Mouse (Mus musculus): Measurements from ENCODE around the gene Slc25a28.

Slc25a28 gene

DNA sequence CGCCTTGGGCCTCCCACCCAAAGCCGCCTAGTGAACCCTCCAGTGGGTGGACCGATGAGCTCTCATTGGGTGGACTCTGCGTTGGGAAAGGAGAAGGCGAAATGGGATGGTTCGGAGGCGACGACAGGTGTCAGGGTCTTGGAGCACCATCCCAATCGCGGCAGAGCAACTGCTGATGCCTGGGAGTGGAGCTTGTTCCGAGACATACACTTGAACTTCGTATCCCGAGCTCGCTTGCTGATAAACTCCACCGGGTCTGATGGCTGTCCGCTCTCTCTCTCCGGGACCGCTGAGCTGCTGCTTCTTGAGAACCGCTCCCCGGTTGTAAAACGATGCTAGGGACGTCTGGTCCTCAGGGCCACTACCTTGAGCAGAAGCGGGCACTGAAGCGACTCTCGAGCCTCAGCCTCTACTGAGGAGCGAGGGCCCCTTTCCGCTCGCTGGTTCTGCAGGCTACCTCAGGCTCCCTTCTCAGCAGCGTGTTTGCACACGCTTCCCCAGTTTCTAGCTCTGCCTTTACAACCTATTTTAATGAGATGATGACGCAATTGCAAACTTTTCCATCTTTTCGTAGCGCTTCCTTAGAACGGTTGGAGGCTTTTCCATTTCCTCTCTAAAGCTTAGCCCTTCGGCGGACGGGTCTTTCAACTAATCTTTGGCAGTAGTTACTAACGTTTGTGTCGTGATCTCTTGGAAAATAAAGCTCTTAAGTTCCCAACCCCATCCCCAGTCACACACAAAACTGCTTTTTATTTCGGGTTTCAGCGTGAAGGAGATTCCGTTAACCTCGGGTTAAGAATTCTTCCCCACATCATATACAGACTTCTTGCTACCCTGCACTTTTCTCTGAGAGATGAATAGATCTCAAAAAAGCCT lies 1.1 kb upstream of the Slc25a28 start:
- no peak for DNase-seq

- no peak for DNase-seq
These were observed 378 bp downstream of the Slc25a28 start for GRCm38 (mm10) chr19:43674316-43674689.

DNA sequence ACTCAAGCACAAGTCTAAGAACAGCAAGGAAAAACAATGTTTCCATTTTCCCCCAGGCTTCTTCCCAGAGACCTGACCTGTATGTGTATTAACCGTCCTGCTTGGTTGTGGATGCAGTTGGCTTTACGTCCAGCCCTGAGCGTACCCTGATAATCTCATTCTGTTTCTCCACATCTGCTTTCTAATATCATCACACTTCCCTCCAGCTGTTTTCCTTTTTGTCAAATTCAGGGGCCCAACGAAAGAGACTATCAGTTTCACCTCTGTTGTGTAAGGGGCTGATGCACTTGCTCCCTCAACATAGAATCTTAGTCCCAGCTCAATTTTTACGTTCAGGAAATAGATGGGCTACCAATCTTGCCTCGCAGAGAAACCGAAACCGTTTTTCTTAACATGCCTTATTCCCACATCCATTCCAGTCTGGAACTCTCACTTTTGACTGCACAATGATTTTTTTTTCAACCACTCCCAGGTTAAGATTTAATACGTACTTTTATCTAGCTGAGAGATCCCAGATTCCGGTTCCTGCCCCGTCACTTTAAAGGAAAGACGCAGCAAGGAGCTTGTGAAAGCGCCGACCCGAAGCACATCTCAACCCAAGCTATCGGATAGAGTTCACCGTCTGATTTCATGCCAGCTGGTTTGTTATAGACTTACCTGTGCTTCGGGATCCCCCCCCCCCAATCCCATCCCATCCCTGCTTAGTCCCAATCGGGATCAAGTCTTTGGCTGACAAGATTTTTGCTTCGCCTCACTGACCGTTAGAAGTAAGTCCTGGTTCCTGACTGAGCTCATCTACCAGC lies 967 bp downstream of the Slc25a28 start:
- DNase-seq, result no peak

GRCm38 (mm10) chr19:43671054-43671453 lies 3.6 kb downstream of the Slc25a28 start:
- DNase-seq, result no peak

DNA sequence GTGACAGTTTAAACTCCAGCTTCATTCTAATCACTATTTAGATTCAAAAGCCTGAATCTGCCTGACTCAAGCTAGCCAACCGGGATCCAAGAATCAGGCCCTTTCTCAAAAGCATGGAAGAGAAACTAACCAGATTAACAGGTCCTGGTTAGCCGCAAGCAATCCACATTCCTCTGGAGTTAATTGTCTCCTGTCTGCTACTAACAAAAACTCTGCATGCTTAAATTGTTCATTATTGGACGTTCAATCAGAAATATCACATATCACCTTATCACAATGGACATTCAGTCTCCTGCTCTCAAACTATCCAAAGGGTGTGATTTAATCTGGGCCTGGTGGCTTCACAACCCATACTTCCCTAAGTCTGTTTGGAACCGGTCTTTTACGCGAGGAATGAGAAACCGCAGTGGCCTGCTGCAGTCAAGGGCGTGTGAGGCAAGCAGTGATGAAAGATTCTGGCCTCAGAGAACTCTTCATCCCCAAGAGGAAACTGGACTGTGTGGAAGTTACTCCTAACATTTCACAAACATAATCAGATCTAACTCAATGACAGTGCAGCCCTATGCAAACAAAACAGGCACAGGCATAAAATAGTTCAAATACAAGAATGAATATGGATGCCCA lies 5.4 kb downstream of the Slc25a28 start:
- no peak for DNase-seq

DNA sequence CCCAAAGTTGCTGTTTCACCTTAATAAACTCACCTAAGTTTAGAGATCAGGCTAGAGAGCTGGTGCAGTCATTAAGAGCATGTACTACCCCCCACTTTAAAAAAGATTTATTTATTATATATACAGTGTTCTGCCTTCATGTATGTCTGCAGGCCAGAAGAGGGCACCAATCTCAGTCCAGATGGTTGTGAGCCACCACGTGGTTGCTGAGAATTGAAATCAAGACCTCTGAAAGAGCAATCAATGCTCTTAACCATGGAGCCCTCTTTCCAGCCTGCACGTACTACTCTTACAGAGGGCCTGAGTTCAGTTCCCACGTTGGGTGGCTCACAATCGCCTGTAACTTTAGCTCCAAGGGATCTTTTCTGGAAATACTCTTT lies 7.3 kb downstream of the Slc25a28 start:
- peak; percentile 27 for DNase-seq

DNA sequence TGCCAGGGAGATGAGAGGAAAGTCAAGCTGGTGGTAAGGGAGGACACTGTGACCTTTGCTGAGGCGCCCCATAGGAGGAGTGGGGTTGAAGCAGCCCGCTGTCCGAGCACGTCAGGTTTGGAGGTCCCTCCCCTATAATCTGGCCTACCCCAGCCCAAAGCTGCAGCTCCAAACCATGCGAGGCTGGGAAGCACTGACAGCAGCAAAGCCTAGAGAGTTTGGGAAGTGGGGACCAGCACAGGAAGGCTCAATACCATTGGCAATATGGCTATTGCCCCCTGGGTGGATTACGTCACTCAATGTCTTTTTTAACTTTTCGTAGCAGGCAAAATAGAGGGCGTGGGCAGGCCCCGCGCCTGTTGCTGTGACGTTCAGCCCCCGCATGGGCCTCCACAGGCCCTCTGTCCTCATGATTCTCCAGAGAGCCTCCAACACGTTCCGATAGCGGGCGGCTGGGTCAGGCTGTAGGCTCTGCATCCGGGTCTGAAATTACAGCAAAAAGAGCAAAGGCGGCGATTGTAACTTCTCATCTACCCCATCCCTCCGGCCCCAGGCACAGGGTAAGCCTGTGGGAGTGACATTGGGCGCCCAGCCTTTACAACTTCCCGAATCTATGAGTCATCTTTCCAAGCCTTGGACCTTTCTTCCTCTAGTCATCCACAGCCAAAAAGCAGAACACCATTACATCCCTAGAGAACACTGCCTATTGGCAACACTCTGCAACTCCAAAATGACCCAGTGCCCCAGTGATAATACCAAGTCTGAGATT lies 7.8 kb downstream of the Slc25a28 start:
- DNase-seq, result no peak

DNA sequence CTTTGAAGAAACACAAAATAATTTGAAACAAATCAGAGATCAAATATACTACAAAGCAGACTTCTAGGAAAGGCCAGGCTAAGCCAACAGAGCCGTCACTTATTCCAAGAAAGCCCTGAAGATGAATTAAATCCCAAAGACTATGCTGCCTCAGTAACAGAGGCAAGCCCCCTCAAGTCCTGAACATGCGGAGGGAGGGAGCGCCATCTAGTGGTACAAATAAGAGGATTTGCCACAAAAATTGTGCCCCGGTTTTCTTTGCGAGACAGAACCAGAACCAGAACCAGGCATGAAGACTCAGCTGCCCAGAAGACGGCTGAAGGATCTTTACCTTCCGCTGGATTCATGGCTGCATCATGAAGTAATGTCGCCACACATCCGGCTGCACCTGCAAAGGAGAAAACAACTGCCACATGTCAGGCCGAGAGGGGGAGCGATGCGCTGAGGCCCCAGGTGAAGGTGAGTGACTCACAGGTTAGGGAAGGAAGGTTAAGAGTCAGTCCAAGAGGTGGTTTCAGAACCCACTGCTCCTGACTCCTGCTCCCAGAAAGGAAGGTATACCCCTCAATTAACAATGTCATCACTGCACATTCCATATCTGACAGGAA lies 9.1 kb downstream of the Slc25a28 start:
- peak; percentile 78 for DNase-seq

DNA sequence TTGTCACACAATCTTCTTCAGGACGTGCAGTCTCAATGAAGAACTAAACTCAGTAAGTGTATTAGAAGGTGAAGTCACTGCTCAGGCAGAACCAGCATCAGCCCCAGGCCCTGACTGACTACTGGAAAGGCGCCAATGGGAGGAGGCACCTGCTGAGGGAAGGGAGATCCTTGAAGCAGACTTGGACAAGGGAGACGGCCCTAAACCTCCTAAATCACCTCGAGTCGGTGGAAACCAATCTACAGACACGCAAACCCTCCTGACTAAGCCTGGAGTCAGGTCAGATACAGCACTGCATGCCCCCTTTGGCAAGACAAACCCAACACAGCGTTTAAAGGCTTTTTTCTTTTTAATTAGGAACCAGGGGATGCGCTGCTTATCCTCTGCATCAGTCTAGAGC lies 11.2 kb downstream of the Slc25a28 start:
- no peak for DNase-seq

GRCm38 (mm10) chr19:43662176-43662967 lies 12.3 kb downstream of the Slc25a28 start:
- peak; percentile 85 for DNase-seq

- no peak for DNase-seq
These were observed 13.9 kb downstream of the Slc25a28 start for GRCm38 (mm10) chr19:43660774-43661173.

GRCm38 (mm10) chr19:43659632-43660031 lies 15.0 kb downstream of the Slc25a28 start:
- DNase-seq, result no peak

GRCm38 (mm10) chr19:43655735-43656492 lies 18.8 kb downstream of the Slc25a28 start:
- DNase-seq, result peak; percentile 87

- no peak for DNase-seq
These were observed 23.4 kb downstream of the Slc25a28 start for GRCm38 (mm10) chr19:43651241-43651785.

GRCm38 (mm10) chr19:43648343-43648742 lies 26.3 kb downstream of the Slc25a28 start:
- DNase-seq, result no peak

- DNase-seq, result no peak
These were observed 27.4 kb downstream of the Slc25a28 start for GRCm38 (mm10) chr19:43647261-43647660.

GRCm38 (mm10) chr19:43646852-43647251 lies 27.8 kb downstream of the Slc25a28 start:
- DNase-seq, result peak; percentile 59

GRCm38 (mm10) chr19:43645508-43645907 lies 29.2 kb downstream of the Slc25a28 start:
- DNase-seq, result no peak

DNA sequence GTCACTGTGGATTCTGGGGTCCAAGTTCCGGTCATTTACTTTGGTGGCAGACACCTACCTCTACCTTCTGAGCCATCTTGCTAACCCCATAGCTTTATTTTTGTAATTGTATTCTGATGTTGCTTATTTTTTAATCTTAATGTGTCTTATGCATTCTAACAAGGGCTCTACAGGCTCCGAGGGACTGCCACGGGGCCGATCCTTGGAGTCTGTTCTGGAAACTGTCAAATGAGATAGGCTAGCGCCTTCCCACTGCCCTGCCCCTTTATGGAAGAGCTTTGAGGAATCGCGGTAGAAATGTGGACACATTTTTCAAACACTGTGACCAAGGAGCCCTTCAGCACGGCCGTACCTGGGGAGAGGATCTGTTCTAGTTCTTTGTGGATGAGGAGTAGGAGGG lies 31.8 kb downstream of the Slc25a28 start:
- no peak for DNase-seq

GRCm38 (mm10) chr19:43641833-43642232 lies 32.8 kb downstream of the Slc25a28 start:
- DNase-seq, result no peak

Data from retina, postnatal 1 day (tissue).